Mouse (Mus musculus) bone marrow, adult 2 months (tissue): Measurements from ENCODE around the gene Tmem121b.

Experiments
- CTCF ChIP-seq: fragments of 200-500 bp; IDR thresholded peaks from 2 replicates; pipeline ENCODE4 v1.5.1; 2011; ENCODE audit warnings: low read length, control low read depth; ENCODE audit not compliant: control insufficient read depth, insufficient read depth
- POLR2A ChIP-seq: fragments of 200-500 bp; IDR thresholded peaks from 2 replicates; pipeline ENCODE4 v1.6.1; 2011; ENCODE audit warnings: low read depth, mild to moderate bottlenecking, control low read depth, low read length, borderline replicate concordance; ENCODE audit not compliant: control insufficient read depth

DNA sequence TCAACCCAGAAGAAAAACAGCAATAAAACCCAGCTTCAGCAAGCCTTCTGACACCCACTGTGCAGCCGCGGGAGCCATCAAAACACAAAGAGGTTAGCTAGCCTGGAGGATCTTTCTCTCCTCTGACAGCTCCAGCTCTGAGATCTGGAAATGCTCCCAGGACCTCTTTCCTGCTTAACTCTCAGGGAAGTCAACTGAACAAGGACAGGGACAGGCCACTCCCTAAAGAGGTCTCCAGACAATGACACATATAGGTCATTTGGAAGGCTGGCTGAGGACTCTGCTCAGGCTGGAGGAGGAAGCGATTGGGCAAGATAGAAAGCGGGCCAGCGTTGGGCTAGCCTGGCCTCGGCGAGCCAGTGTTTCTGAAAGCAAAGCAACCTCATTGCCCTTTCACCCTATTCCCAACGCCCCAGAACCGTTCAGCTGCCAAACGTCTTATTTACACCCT lies 46.2 kb upstream of the Tmem121b start:
- no peak for TF ChIP-seq POLR2A
- no peak for TF ChIP-seq CTCF
